Mouse (Mus musculus) hindbrain, postnatal 0 days (tissue): ENCODE measurements at regions not wholly inside any gene's neighbourhood (a gene's known extent, or its start where the extent isn't known, plus 50 kb on each side); places are given as distances from the start of the nearest gene placed in this dataset.

Experiments
- ATAC-seq: fragments of 200-750 bp; cut with Nextera tagmentation; 2 replicates; pipeline ENCODE4 v1.8.0; 2017; ENCODE audit warnings: mild to moderate bottlenecking, moderate TSS enrichment, moderate library complexity
- DNase-seq: peaks from one replicate; pipeline ENCODE4 v3.0.0-alpha.2; 2015; ENCODE audit warnings: low spot score
- H3K27ac ChIP-seq: fragments of 300-500 bp; sonication (generic); 2 replicates; pipeline ENCODE4 v1.5.1; 2014; ENCODE audit warnings: mild to moderate bottlenecking
- H3K27me3 ChIP-seq: fragments of 300-500 bp; sonication (generic); 2 replicates; pipeline ENCODE4 v1.6.1; 2014; ENCODE audit warnings: low read length, mixed read lengths; ENCODE audit not compliant: insufficient read depth
- H3K36me3 ChIP-seq: fragments of 300-500 bp; sonication (generic); 2 replicates; pipeline ENCODE4 v1.6.1; 2014; ENCODE audit warnings: low read length, mixed read lengths; ENCODE audit not compliant: insufficient read depth
- H3K4me1 ChIP-seq: fragments of 300-500 bp; sonication (generic); 2 replicates; pipeline ENCODE4 v1.6.1; 2014; ENCODE audit warnings: antibody characterized with exemption, low read length, mixed read lengths; ENCODE audit not compliant: insufficient read depth
- H3K4me2 ChIP-seq: fragments of 300-500 bp; sonication (generic); 2 replicates; pipeline ENCODE4 v1.6.1; 2014; ENCODE audit warnings: low read depth, mild to moderate bottlenecking, low read length, moderate library complexity, mixed read lengths
- H3K4me3 ChIP-seq: fragments of 300-500 bp; sonication (generic); 2 replicates; pipeline ENCODE4 v1.5.1; 2014; ENCODE audit warnings: low read length
- H3K9ac ChIP-seq: fragments of 300-500 bp; sonication (generic); replicated peaks from 2 replicates; pipeline ENCODE4 v1.6.1; 2014; ENCODE audit warnings: mild to moderate bottlenecking, low read length, moderate library complexity, mixed read lengths
- H3K9me3 ChIP-seq: fragments of 300-500 bp; sonication (generic); 2 replicates; pipeline ENCODE4 v1.6.1; 2016; ENCODE audit warnings: low read length, mixed read lengths
- CTCF ChIP-seq: IDR thresholded peaks from 2 replicates; pipeline ENCODE4 v1.5.1; 2016; ENCODE audit warnings: antibody characterized with exemption, control low read depth, low read depth
- WGBS: fragments of 180-500 bp; shearing (Covaris S2); extraction: QIAGEN DNeasy Blood & Tissue Kit; methylation state at CpG from one replicate; pipeline ENCODE4 v1.1.7; 2014; 5-methylcytosine and 5-hydroxymethylcytosine counted together

GRCm38 (mm10) chr13:3726331-3726781 is 77.8 kb downstream of the Calml3 start:
- DNase-seq: no peak
- Histone ChIP-seq H3K4me1 (no peaks in the 10 kb centered on the region), H3K9me3 (no peaks in the 10 kb centered on the region), H3K27ac (no peak overlapping the region), H3K36me3 (no peaks in the 10 kb centered on the region), H3K9ac (no peak overlapping the region), H3K4me2 (no peak overlapping the region), H3K27me3 (no peaks in the 10 kb centered on the region), H3K4me3 (no peak overlapping the region)
- no peak for ATAC-seq
- no peak for TF ChIP-seq CTCF
- WGBS: 16% methylated on average over 5 of the region's 5 CpGs

GRCm38 (mm10) chr13:3725803-3726202 is 78.3 kb downstream of the Calml3 start:
- Histone ChIP-seq H3K9ac (no peak overlapping the region), H3K4me3 (no peak overlapping the region), H3K27ac (no peak overlapping the region), H3K4me2 (no peak overlapping the region), H3K9me3 (no peaks in the 10 kb centered on the region), H3K27me3 (no peaks in the 10 kb centered on the region), H3K36me3 (no peaks in the 10 kb centered on the region), H3K4me1 (no peaks in the 10 kb centered on the region)
- 67% methylated on average over 3 of the region's 3 CpGs for WGBS
- ATAC-seq (no peak), DNase-seq (no peak)
- TF ChIP-seq CTCF: no peak

GRCm38 (mm10) chr13:3724313-3724712 is 79.8 kb downstream of the Calml3 start:
- no peaks in the 10 kb centered on the region for H3K27me3 ChIP-seq
- H3K27ac ChIP-seq: no peak overlapping the region
- H3K9me3 ChIP-seq: no peaks in the 10 kb centered on the region
- no peak for ATAC-seq
- DNase-seq: no peak
- no peak overlapping the region for H3K4me2 ChIP-seq
- H3K36me3 ChIP-seq: no peaks in the 10 kb centered on the region
- 88% methylated on average over 3 of the region's 3 CpGs for WGBS
- TF ChIP-seq CTCF: no peak
- no peak overlapping the region for H3K4me3 ChIP-seq
- H3K9ac ChIP-seq: no peak overlapping the region
- H3K4me1 ChIP-seq: no peaks in the 10 kb centered on the region

- WGBS: 89% methylated on average over 5 of the region's 5 CpGs
- H3K9me3 ChIP-seq: no peaks in the 10 kb centered on the region
- no peak for ATAC-seq
- no peak for TF ChIP-seq CTCF
- no peak for DNase-seq
- H3K4me2 ChIP-seq: no peak overlapping the region
- H3K27me3 ChIP-seq: no peaks in the 10 kb centered on the region
- H3K27ac ChIP-seq: no peak overlapping the region
- H3K9ac ChIP-seq: no peak overlapping the region
- no peak overlapping the region for H3K4me3 ChIP-seq
- no peaks in the 10 kb centered on the region for H3K4me1 ChIP-seq
- H3K36me3 ChIP-seq: no peaks in the 10 kb centered on the region
These were observed 80.5 kb downstream of the Calml3 start for GRCm38 (mm10) chr13:3723458-3724143.

GRCm38 (mm10) chr13:3715019-3715418 is 81.2 kb downstream of the Asb13 start:
- no peak overlapping the region for H3K9ac ChIP-seq
- H3K4me2 ChIP-seq: no peak overlapping the region
- 87% methylated on average over 4 of the region's 4 CpGs for WGBS
- no peaks in the 10 kb centered on the region for H3K27me3 ChIP-seq
- DNase-seq (no peak), ATAC-seq (no peak)
- H3K36me3 ChIP-seq: no peaks in the 10 kb centered on the region
- no peak for TF ChIP-seq CTCF
- H3K4me3 ChIP-seq: no peak overlapping the region
- no peaks in the 10 kb centered on the region for H3K9me3 ChIP-seq
- H3K4me1 ChIP-seq: no peaks in the 10 kb centered on the region
- H3K27ac ChIP-seq: no peak overlapping the region

- Histone ChIP-seq H3K36me3 (no peaks in the 10 kb centered on the region), H3K9ac (no peak overlapping the region; the same call in 1 of the 2 replicates), H3K4me1 (no peaks in the 10 kb centered on the region), H3K27me3 (no peaks in the 10 kb centered on the region), H3K27ac (no peak overlapping the region), H3K4me2 (peak overlapping the region; percentile 49), H3K4me3 (no peak overlapping the region), H3K9me3 (no peaks in the 10 kb centered on the region)
- DNase-seq: peak; percentile 37
- no peak for TF ChIP-seq CTCF
- 5% methylated on average over 19 of the region's 19 CpGs for WGBS
- ATAC-seq: peak; percentile 88
These were observed 78.8 kb downstream of the Asb13 start for GRCm38 (mm10) chr13:3712497-3713160.

- Histone ChIP-seq H3K4me2 (peak overlapping the region; percentile 49), H3K4me1 (no peaks in the 10 kb centered on the region), H3K9ac (no peak overlapping the region), H3K9me3 (no peaks in the 10 kb centered on the region), H3K27me3 (no peaks in the 10 kb centered on the region), H3K4me3 (no peak overlapping the region), H3K27ac (no peak overlapping the region), H3K36me3 (no peaks in the 10 kb centered on the region)
- WGBS: 12% methylated on average over 3 of the region's 3 CpGs
- TF ChIP-seq CTCF: no peak
- DNase-seq (no peak), ATAC-seq (peak; percentile 31; the same call in 1 of the 2 replicates)
These were observed 78.3 kb downstream of the Asb13 start for GRCm38 (mm10) chr13:3712088-3712487.
